Mouse (Mus musculus) neutrophil, adult 59 days (primary cell): ENCODE results near the gene Stx1a. TPM values are rescaled to one million over a fixed set of nuclear protein-coding genes. Genes with fewer than 3 reads are reported as not detected.

Experiments used
- total RNA-seq, 2 experiments: library from RNA; stranded (reverse); gene quantifications; 1 replicate in 1 of 2; 2 replicates in 1 of 2; pipeline ENCODE4 v1.2.4; 2023

Gene Stx1a
- under 1 TPM; 0.22 to 0.27 TPM for total RNA-seq

GRCm38 (mm10) chr5:135023344-135024173, at the start of gene Stx1a:
Stx1a (plus strand) TSS chr5:135023482.

GRCm38 (mm10) chr5:134985633-134986297, 37.5 kb upstream of the Stx1a start, which contains the start of gene Cldn3:
Cldn3 (plus strand) TSS chr5:134986214.

GRCm38 (mm10) chr5:135008671-135009589, 14.4 kb upstream of the Stx1a start, which contains the start of gene Abhd11:
Abhd11 (plus strand) TSS chr5:135009152.

GRCm38 (mm10) chr5:135063629-135064381, 40.5 kb downstream of the Stx1a start, which contains the start of gene Dnajc30:
Dnajc30 (plus strand) TSS chr5:135064202.

GRCm38 (mm10) chr5:135064909-135065446, 41.7 kb downstream of the Stx1a start, which contains the start of gene Bud23:
Bud23 (minus strand) TSS chr5:135064959.

GRCm38 (mm10) chr5:135077564-135078481, 54.5 kb downstream of the Stx1a start, which contains the start of gene Vps37d:
Vps37d (minus strand) TSS chr5:135078266.

GRCm38 (mm10) chr5:135089653-135090052, 66.4 kb downstream of the Stx1a start, which contains the start of gene Mlxipl:
Mlxipl (plus strand) TSS chr5:135089890.

Other genes with a start within 250 kb of the Stx1a start
- gene Tmem270, start 116.7 kb upstream of the Stx1a start, total RNA-seq = not detected
- gene Cldn13, start 108.0 kb upstream of the Stx1a start, total RNA-seq = 10 to 100 TPM in 1 of 2 experiments, 1 to 10 TPM in 1; 4.0 to 17.5 TPM
- gene Mettl27, start 91.1 kb upstream of the Stx1a start, total RNA-seq = 1 to 10 TPM; 1.6 to 3.0 TPM
- not detected for gene Cldn4, start 76.5 kb upstream of the Stx1a start, total RNA-seq
- gene Cldn3, start 37.3 kb upstream of the Stx1a start, total RNA-seq = not detected
- gene Abhd11, start 14.3 kb upstream of the Stx1a start, total RNA-seq = 10 to 100 TPM; 22.7 to 26.3 TPM
- gene Dnajc30, start 40.7 kb downstream of the Stx1a start, total RNA-seq = 10 to 100 TPM; 13.2 to 16.1 TPM
- gene Bud23, start 41.5 kb downstream of the Stx1a start, total RNA-seq = 10 to 100 TPM; 29.6 to 34.5 TPM
- gene Vps37d, start 54.8 kb downstream of the Stx1a start, total RNA-seq = under 1 TPM in 1 of 2 experiments, not detected in 1; 0.31 TPM
- under 1 TPM; 0.24 to 0.49 TPM for gene Mlxipl, start 66.4 kb downstream of the Stx1a start, total RNA-seq
- gene Tbl2, start 126.2 kb downstream of the Stx1a start, total RNA-seq = 10 to 100 TPM; 10.6 to 11.1 TPM
- 10 to 100 TPM; 25.0 to 30.1 TPM for gene Bcl7b, start 144.8 kb downstream of the Stx1a start, total RNA-seq
- gene Baz1b, start 163.8 kb downstream of the Stx1a start, total RNA-seq = 10 to 100 TPM; 83.4 to 84.8 TPM
- gene Fzd9, start 227.7 kb downstream of the Stx1a start, total RNA-seq = not detected